Mouse (Mus musculus): ENCODE measurements around the gene Cabp2. TPM values are rescaled to one million over a fixed set of nuclear protein-coding genes. Genes with fewer than 3 reads are reported as not detected.
"Not testable (repeated sequence)": the region's sequence is repeated elsewhere in the genome, so short reads cannot be mapped to it uniquely, and the experiment has no call there.

The Cabp2 gene
- total RNA-seq (2021): not detected

- no peak for DNase-seq
These were observed at the start of gene Cabp2 for GRCm38 (mm10) chr19:4081394-4081793. Gene Cabp2, plus strand, starts transcription at chr19:4081578.

DNA sequence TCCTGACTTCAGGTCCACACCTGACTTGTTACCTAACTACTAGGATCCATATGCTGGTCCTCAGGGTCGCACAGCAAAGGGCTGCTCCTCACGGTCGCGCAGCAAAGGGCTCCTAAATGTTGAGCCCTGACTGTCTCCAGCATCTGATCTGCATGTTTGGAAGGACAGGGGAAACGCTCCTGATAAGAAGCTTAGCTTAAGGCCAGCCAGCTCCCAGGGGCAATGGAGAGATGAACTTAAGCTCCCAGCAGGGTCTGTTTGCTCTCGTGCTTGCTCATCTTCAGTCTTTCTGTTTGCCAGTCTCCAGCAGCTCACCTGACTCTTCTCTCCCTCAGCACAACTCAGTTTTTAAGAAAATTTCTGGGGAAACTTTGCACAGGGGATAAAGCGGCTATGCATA, 48.7 kb upstream of the Cabp2 start:
- no peak for DNase-seq

- no peak for DNase-seq
These were observed 48.1 kb upstream of the Cabp2 start for GRCm38 (mm10) chr19:4033298-4033697.

- no peak for DNase-seq
These were observed 47.6 kb upstream of the Cabp2 start for GRCm38 (mm10) chr19:4033742-4034141.

GRCm38 (mm10) chr19:4036327-4037045, 44.9 kb upstream of the Cabp2 start:
- DNase-seq: no peak

DNA sequence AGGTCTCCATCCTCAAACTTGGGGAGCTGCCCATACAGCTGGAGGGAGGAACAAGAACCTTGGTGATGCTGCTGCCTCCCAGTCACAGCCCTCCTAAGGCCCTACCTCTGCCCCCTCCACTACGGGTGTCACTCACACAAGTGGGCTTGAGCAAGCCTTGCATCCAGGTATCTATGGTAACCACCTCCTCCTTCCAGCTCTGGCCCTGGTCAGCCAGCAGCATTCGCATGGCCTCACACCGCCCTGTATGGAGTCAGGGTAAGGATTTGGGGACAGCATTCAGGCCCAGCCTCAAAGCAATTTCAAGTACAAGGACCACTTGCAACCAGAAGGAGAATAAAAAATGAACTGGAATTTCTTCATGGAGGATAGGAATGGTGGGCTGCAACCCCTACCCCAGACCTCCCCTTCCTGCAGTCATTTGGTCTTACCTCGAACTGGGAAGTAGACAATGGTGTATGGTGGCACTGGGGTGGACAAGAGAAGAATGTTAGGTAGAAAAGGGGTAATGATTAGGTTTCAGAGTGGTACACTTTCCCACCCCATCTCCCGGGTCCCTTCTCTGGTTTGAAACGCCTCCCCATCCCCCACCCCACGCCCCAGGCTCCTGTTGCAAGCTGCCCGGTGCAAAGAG, 44.1 kb upstream of the Cabp2 start:
- DNase-seq: not testable (repeated sequence)

DNA sequence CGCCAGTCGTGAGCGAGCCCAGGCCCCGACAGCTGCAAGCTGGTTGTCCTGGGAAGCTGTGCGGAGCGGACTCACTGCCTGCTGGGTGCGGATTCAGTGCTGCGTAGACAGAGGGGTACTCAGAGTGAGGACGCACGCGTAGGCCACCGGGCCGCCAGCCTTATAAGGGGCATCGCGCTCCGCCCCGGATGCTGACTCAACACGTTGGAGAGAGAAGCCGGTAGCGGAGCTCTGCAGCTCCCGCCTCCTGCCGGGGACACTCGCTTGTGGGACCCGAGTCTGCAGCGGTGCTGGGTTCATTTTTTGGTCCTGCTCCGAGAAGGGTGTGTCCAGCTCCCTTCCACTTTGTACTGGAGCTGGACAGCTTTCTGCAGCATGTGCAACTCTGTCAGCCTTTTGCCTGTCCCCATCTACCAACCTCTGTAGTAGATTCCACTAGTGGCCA, 43.6 kb upstream of the Cabp2 start, which contains the start of gene Gstp1:
Gene Gstp1, minus strand, starts transcription at position 198 of the 445 bp plus-strand sequence.
- peak; percentile 91 for DNase-seq

DNA sequence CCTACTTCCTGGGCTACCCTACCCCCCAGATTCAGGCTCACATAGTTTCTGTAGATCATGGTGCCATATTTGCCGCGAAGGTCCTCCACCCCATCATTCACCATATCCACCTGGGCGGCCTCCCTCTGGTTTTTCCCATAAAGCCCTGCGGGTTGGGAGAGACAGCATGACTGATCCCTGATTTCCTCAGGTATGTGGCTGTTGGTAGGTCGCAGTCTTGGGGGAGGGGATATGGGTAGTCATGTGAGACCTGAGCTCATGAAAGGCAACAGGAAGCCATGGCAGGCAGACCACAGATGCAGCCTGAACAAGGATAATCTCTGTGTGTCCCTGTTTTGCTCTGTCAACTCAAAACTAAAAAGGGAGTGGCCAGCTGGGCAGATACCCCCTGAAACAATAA, 40.4 kb upstream of the Cabp2 start:
- not testable (repeated sequence) for DNase-seq

DNA sequence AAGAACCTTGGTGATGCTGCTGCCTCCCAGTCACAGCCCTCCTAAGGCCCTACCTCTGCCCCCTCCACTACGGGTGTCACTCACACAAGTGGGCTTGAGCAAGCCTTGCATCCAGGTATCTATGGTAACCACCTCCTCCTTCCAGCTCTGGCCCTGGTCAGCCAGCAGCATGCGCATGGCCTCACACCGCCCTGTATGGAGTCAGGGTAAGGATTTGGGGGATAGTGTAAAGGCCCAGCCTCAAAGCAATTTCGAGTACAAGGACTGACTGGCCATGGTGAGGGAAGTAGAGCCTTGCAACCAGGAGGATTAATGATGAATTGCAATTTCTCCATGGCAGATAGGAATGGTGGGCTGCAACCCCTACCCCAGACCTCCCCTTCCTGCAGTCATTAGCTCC, 39.9 kb upstream of the Cabp2 start:
- DNase-seq: not testable (repeated sequence)

- peak; percentile 60 for DNase-seq
These were observed 39.3 kb upstream of the Cabp2 start for GRCm38 (mm10) chr19:4042124-4042523.

- not testable (repeated sequence) for DNase-seq
These were observed 37.3 kb upstream of the Cabp2 start for GRCm38 (mm10) chr19:4044109-4044508.

DNA sequence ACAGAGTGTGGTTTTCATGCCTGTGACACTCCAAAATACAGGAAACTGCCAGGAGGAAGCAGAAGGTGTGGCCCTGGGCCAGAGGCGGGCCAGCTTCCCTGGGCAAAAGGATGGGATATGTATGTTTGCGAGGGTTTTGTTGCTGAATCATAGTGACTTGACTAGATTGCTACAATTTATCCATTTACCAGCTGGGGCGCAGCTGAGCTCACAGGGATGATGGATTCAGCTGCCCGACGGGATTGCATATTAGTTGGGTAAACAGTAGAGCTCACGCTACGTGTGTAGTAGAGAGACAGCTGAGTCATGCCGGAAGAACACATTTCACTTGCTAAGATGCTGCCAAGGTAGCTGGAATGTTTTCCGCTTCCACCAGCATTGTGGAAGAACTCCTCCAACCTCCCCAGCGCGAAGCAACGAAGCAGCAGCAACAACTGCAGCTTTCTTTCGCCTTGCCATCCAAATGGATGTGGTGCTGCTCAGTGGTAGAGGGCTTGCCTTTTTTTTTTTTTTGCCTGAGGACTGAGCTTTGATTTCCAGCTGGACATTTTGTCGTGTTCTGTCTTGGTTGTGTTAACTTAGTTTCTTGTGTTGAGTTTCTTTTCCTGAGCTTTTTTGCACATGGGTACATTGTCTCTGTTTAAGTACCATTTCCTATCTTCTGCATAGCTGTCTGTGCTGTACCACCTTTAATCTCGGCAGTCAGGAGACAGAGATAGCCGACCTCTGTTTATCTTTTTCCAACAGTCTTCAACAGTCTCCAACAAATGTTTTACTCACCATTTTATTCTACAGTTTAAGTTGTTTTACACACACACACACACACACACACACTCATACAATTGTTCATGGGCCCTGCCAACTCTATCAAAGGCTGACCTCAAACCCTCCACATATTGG, 35.2 kb upstream of the Cabp2 start, which contains the start of gene Gstp2:
Gene Gstp2, minus strand, starts transcription at position 58 of the 900 bp plus-strand sequence.
- peak; percentile 80 for DNase-seq

DNA sequence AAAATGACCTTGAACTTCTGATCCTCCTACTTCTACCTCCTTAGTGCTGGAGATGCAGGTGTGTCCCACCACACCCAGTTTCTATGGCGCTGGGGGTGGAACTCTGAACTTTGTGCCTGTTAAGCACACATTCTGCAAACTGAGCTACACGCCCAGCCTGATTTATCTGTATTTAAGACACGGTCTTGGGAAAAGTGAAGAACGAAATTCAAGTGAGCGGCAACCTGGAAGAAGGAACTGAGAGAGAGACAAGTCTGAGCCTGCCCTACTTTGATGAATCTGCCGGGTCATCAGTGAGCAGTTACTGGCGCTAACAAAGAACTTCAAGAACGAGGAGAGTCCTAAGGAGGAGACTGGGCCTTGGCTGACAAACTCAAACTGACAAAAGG, 34.5 kb upstream of the Cabp2 start:
- DNase-seq: no peak

DNA sequence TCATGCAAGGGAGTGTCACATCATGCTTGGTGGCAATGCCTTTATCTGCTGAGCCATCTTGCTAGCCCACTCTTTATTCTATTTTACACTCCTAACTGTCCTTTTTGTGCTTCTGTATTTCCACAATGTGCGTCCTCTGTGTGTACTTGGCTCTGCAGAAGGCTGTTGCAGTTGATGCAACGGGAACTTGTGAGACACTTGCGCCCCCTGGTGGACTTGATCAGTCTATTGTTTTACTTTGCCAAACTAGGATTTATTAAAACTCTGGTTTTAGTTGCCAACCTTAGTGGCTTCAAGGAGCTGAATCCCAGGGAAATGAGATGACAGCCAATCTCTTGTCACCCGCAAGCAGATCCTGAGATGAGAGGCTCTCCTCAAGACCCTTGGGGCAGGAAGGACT, 33.5 kb upstream of the Cabp2 start:
- DNase-seq: peak; percentile 87

DNA sequence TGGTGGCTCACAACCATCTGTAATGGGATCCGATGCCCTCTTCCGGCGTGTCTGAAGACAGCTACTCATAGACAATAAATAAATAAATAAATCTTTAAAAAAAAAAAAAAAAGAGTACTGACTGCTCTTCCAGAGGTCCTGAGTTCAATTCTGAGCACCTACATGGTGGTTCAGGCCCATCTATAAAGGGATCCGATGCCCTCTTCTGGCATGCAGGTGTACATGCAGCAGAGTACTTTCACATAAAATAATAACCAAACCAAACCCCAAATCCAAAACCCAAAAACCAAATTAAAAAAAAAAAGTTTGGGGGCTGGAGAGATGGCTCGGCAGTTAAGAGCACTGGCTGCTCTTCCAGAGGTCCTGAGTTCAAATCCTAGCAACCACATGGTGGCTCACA, 32.3 kb upstream of the Cabp2 start:
- DNase-seq: not testable (repeated sequence)

DNA sequence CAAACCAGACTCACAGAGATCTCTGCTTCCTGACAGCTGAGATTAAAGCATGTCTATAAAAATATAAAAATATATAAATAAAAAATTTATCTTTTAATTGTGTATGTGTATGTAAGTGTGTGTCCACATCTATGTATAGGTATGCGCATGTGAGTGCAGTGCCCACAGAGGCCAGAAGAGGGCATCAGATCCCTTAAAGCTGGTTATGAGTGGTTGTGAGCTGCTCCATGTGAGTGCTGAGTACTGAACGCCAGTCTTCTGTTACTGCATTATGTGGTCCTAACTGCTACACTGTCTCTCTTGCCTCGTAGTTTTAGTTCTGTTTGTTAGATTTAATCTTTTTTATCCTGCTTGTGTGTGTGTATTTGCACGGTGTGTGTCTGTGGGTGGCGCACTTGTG, 30.4 kb upstream of the Cabp2 start:
- no peak for DNase-seq

GRCm38 (mm10) chr19:4051741-4052515, 29.4 kb upstream of the Cabp2 start:
- peak; percentile 82 for DNase-seq

GRCm38 (mm10) chr19:4052516-4053030, 28.8 kb upstream of the Cabp2 start:
- DNase-seq: no peak

DNA sequence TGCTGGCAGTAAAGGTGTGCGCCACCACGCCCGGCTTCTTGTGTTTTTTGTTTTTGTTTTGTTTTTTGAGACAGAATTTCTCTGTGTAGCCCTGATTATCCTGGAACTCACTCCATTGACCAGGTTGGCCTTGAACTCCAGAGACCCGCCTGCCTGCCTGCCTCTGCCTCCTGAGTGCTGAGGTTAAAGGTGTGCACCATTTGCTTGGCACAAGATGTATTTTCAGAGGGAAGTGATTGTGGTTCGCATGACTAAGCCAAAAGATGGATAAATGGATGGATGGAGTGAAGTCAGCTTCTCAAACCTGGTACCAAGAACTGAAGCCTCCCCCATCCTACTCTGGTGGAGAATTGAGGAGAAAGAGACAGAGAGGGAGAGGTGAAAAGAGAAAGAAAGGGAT, 26.8 kb upstream of the Cabp2 start:
- DNase-seq: no peak

DNA sequence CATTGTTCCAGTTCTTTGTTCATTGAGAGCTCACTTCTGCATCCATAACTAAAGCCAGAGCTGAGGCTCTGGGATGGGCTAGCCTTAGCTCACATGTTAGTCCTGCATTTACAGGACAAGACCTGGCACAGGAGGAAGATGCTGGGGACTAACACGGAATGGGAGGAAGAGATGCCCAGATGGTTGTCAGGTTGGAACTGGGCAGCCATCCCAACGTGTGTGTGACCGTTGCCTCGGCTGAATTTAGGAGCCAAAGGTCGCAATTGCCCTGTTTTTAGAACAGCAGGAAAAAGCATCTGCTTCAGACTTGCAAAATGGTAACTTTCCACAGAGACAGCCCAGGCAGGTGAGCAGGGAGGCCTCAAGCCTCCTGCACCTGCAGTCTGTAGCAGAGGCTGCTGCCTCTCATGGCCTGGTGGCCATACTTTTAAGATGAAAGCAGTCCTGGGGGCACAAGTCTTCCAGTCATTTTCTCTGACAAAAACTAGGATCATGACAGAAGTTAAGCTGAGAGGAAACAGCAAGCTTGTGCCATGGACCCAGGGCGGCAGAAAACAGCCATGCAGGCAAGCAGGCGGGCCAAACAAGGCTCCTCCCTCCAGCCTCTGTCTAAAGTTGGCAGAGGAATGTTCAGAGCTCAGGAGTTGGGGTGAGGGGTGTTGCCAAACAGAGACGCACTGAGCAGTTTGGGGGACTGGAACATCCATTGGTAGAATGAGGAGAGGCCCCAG, 26.0 kb upstream of the Cabp2 start:
- no peak for DNase-seq

Measured in heart, postnatal 4 days (tissue).